Mouse (Mus musculus) MEL (cell line): ENCODE results near the gene Sap30l.

ENCODE experiments used
- CTCF ChIP-seq, 3 experiments: IDR thresholded peaks in 2 of 3; conservative IDR thresholded peaks in 1 of 3; 2 replicates each; pipeline ENCODE4 v1.5.1; 2011 to 2012; ENCODE audit warnings: low read length in 3 of 3, low read depth in 2 of 3, mild to moderate bottlenecking in 2 of 3, improper control_type of control experiment in 1 of 3, inconsistent platforms in 1 of 3, mixed read lengths in 1 of 3, moderate library complexity in 1 of 3; ENCODE audit not compliant: control insufficient read depth in 1 of 3, insufficient read depth in 1 of 3, poor library complexity in 1 of 3, severe bottlenecking in 1 of 3
- EP300 ChIP-seq, 2 experiments: IDR thresholded peaks; 2 replicates each; pipeline ENCODE4 v1.6.1; 2011; ENCODE audit warnings: improper control_type of control experiment in 2 of 2, low read length in 2 of 2, low read depth in 1 of 2, mild to moderate bottlenecking in 1 of 2
- KAT2A ChIP-seq: conservative IDR thresholded peaks from 2 replicates; pipeline ENCODE4 v1.6.1; 2012; ENCODE audit warnings: low read depth, low read length, improper control_type of control experiment, inconsistent platforms
- MAX ChIP-seq: IDR thresholded peaks from 2 replicates; pipeline ENCODE4 v1.6.1; 2011; ENCODE audit warnings: low read length, improper control_type of control experiment
- MAZ ChIP-seq: IDR thresholded peaks from 2 replicates; pipeline ENCODE4 v1.6.1; 2012; ENCODE audit warnings: low read depth, mild to moderate bottlenecking, inconsistent platforms, low read length, improper control_type of control experiment
- MYB ChIP-seq: IDR thresholded peaks from 2 replicates; pipeline ENCODE4 v1.6.1; 2011; ENCODE audit warnings: mild to moderate bottlenecking, low read depth, low read length, improper control_type of control experiment
- POLR2A ChIP-seq, 2 experiments: IDR thresholded peaks; 2 replicates each; pipeline ENCODE4 v1.6.1; 2011 to 2012; ENCODE audit warnings: low read length in 2 of 2, mild to moderate bottlenecking in 2 of 2, control low read depth in 1 of 2, improper control_type of control experiment in 1 of 2, low read depth in 1 of 2, moderate library complexity in 1 of 2; ENCODE audit not compliant: control insufficient read depth in 1 of 2, insufficient read depth in 1 of 2, poor library complexity in 1 of 2
- SMC3 ChIP-seq: IDR thresholded peaks from 2 replicates; pipeline ENCODE4 v1.6.1; 2011; ENCODE audit warnings: low read depth, low read length, improper control_type of control experiment
- USF2 ChIP-seq, 2 experiments: IDR thresholded peaks; 2 replicates each; pipeline ENCODE4 v1.6.1; 2011 to 2012; ENCODE audit warnings: improper control_type of control experiment in 2 of 2, low read length in 2 of 2, borderline replicate concordance in 1 of 2, inconsistent platforms in 1 of 2, low read depth in 1 of 2, mild to moderate bottlenecking in 1 of 2; ENCODE audit not compliant: insufficient read depth in 1 of 2
- ZNF384 ChIP-seq: IDR thresholded peaks from 2 replicates; pipeline ENCODE4 v1.6.1; 2012; ENCODE audit warnings: low read depth, mild to moderate bottlenecking, inconsistent platforms, low read length, improper control_type of control experiment

DNA sequence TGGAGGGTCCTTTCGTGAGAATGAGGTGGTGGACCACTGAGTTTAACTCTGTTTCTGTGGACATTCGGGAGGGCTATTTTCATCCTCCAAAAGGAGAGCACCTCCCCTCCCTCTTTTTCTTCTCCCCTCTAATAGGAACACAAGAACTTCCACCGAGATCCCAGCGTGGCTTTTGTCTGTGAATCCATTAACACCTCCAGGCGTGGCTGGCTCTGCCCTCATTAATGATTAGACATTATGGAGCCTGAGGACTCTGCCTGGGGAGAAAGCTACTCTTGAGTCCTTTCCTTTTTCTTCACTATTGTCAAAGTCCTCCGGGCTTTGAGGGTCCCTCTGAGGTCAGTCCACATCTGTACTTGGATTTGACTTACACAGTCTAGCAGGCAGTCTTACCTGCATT is 34.3 kb upstream of the Sap30l start:
- TF ChIP-seq MAX, result no peak
- no peak for TF ChIP-seq CTCF (IDR thresholded peaks at IDR 0.05 in 2 of 3, conservative IDR thresholded peaks at IDR 0.05 in 1 of 3; ENCODE audit: control insufficient read depth in 1 of 3, insufficient read depth in 1 of 3, low read depth in 2 of 3, low read length in 3 of 3, poor library complexity in 1 of 3, severe bottlenecking in 1 of 3)
- TF ChIP-seq SMC3, result no peak
- no peak for TF ChIP-seq USF2 (IDR thresholded peaks at IDR 0.05; ENCODE audit: borderline replicate concordance in 1 of 2, insufficient read depth in 1 of 2, low read depth in 1 of 2, low read length in 2 of 2)
- TF ChIP-seq EP300 (IDR thresholded peaks at IDR 0.05; ENCODE audit: low read depth in 1 of 2, low read length in 2 of 2), result no peak
- TF ChIP-seq POLR2A (IDR thresholded peaks at IDR 0.05; ENCODE audit: control insufficient read depth in 1 of 2, insufficient read depth in 1 of 2, low read depth in 1 of 2, low read length in 2 of 2, poor library complexity in 1 of 2), result no peak
- TF ChIP-seq ZNF384, result no peak
- TF ChIP-seq MAZ, result no peak
- TF ChIP-seq MYB, result no peak
- TF ChIP-seq KAT2A, result no peak
